Mouse (Mus musculus) Muller cell, postnatal 12 days (primary cell): ENCODE measurements at regions not wholly inside any gene's neighbourhood (a gene's known extent, or its start where the extent isn't known, plus 50 kb on each side); places are given as distances from the start of the nearest gene placed in this dataset.

Source experiments
- DNase-seq: peaks from one replicate; pipeline ENCODE4 v3.0.0-alpha.2; 2015; ENCODE audit errors: inconsistent ontology term

GRCm38 (mm10) chr8:18536059-18536458 lies 442.0 kb downstream of the Defb40 start:
- no peak for DNase-seq

GRCm38 (mm10) chr8:18528120-18528519 lies 449.9 kb downstream of the Defb40 start:
- DNase-seq: no peak

DNA sequence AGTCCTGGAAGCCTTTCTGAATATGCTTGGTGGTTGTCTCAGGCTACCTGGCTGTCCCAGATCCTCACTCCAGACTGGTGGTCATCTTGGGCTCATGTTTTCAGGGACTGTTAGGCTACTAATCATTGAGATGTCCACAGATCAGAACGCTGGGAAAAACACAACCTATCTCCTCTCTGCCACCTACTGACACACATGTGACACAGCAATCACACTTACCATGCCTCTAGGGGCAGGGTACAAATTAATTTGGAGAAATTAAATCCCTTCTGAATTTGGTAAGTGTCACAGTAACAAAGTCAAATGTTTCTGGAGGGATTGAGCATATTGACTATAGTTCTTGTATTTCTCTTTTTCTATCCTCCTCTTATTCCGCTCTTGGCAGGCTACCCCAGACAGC lies 465.6 kb downstream of the Defb40 start:
- DNase-seq: no peak

DNA sequence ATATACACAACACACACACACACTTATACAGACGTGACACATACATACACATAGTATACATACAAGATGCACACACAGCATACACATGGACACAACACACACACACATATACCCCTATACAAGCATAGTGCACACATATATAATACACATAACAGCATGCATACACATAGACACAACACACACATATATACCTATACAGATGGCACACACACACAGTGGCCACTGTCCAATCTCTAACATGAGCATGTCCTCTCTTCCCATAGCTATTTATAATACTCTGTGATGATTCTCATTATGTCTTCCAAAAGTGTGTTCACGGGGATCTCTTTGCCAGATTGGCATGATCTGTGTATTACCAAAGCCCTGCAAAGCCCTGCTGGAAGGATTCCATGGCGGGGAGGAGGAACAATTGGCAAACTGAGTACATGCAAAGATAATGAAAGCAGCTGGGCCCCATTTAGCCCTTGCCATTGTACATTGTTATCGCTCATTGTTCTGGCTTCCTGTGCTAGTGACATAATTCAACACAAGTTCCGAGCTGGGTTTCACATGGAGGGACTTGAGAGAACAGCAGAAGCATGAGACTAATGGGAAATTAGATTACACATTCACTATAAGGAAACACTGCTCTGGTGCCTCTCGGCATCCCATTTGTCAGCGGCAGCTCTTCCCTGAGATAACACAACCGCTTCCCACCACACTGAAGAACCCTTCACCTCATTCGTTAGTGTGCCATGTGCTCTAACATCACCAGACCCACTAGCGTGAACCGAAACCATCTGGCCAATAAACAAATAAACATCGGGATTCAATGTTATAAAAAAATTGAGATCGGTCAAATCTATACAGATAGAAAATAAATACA lies 471.7 kb downstream of the Defb40 start:
- DNase-seq: peak; percentile 34

DNA sequence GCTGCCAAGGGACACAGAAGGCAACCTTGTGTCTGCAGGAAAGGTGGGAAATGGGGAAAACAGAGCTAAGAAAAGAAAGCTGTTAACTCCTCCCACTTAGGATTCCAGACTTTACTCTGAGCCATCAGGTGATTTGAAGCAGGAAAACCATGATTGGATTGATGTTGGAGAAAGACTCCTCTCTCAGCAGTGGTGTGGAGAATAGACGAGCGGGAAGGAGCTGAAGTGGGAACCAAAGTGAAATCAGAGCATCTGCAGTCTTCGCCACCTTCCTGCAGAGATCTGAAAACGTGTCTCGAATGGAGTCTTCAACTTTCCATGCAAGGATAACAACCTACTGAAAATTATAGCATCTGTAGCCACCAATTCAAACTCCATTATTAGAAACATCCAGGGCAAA lies 487.4 kb downstream of the Defb40 start:
- DNase-seq: no peak

- DNase-seq: no peak
Measured at GRCm38 (mm10) chr8:18480081-18480480, 498.0 kb downstream of the Defb40 start.

DNA sequence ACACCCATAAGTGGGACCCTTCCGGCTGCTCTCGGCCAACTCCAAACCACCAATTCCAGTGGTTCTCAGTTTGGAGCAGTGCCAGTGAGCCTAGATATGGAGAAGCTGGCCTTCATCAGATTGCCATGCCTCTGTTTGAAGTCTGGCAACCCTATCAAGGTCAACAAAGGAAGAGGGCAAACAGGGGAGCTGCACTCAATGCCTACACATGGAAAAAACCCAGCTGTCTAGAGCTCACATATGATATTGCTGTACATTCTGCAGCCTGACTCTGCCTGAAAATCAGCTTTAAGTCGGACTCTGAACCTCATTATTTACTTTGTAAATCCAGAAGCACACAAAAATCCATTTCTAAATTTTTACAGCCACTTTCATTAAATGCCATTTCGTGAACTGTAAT lies 499.9 kb downstream of the Defb40 start:
- no peak for DNase-seq

DNA sequence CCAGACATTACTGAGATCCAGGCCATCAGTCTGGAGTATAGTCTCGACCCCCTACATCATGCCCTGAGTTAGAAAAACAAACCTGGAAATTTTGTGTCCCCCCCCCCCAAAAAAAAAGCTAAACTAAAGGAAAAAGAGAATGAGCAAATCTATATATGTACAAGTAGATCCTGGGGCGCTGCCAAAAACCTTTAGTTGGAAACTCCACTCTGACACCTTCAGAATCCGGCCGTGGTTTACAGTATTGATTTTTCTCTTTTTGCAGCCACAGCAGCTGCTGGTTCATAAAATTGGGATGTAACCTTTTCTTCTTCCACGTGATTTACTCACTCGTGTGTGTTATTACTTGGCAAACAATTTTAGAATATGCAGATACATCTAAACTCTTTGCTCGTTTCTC lies 510.5 kb downstream of the Defb40 start:
- no peak for DNase-seq

GRCm38 (mm10) chr8:18460609-18461008 lies 517.4 kb downstream of the Defb40 start:
- no peak for DNase-seq

GRCm38 (mm10) chr8:18457470-18457869 lies 520.6 kb downstream of the Defb40 start:
- no peak for DNase-seq

DNA sequence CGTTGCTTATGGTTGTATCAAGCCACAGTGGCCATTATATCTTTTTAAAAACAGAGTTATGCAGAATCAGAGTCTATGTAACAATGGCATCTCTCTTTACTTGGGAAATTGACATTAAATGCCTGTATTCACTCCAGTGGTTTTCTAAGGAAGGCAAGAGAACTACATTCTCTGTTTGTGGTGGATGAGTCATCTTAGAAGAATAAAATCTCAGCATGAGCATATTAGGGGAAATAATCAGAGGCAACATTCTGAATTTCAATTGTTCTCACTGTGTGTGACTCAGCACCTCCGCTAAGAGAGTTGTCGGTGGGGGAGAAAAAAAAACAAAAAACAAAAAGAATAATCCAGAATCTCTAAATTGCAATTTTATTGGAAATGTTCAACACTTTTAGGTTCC lies 529.0 kb downstream of the Defb40 start:
- peak; percentile 96 for DNase-seq

- no peak for DNase-seq
Measured at GRCm38 (mm10) chr8:18442212-18442611, 535.8 kb downstream of the Defb40 start.

- DNase-seq: peak; percentile 91
Measured at GRCm38 (mm10) chr8:18422846-18423245, 555.2 kb downstream of the Defb40 start.

DNA sequence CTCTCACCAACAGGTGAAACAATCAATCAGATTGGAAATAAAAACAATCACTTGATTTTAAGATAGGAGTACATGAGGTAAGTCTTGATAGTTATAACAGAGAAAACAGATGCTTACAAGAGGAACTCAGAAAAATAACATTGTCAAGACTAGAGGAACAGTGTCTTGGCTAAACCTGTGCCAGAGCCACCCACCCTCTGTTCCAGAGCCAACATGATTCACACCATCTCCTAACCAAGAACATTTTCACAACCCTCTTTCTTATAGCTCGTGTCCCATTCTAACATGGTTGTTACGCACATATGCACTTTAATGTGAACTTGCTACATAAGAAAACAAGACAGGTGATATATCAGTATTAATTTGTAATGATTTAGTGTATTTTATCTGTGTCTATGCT lies 565.6 kb downstream of the Defb40 start:
- DNase-seq: no peak

DNA sequence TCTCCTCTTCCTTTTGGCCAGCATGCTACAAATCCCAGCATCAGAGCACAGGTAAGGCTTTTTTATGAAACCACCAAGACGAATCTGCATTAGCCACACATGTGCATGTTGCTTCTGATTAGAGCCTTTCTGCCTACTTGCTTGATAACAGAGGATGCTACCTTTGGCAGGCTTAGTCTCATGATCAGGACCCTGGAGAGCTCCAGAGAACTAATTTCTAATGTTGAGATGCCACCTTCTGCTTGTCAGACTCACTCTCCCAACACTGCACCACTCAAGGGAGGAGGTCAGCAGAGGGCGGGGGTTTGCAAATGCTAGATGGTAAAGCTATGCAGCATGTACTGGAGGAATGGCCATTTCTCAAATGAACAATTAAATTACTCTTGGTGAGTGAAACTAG lies 571.6 kb downstream of the Defb40 start:
- peak; percentile 16 for DNase-seq

- DNase-seq: no peak
Measured at GRCm38 (mm10) chr8:18388353-18388752, 589.7 kb downstream of the Defb40 start.

DNA sequence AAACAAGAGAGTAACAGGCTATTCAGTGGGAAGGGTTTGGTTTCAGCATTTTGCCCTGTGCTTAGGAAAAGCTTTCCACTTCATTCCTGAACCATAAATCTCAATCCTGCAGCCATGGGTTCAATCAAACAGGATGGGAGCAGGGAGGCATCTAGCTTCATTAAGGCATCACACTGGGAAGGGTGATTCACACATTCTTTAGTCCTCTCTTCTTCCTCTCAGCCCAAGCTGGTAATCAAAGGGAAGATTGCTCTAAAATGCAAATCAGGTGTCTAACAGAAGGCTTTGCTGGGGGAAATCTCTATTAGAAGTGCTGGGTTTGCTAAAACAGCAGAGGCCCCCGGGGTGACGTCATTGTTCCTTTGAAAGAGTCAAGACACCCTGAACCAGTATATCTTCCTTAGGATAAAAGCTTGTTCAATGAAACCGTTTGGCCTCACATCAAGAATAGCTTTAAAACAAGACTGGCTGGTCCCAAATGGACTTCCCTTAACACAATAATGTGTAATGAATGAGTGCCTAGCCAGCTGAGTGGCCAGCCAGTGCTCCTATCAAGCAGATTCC lies 596.4 kb downstream of the Defb40 start:
- DNase-seq: peak; percentile 39

DNA sequence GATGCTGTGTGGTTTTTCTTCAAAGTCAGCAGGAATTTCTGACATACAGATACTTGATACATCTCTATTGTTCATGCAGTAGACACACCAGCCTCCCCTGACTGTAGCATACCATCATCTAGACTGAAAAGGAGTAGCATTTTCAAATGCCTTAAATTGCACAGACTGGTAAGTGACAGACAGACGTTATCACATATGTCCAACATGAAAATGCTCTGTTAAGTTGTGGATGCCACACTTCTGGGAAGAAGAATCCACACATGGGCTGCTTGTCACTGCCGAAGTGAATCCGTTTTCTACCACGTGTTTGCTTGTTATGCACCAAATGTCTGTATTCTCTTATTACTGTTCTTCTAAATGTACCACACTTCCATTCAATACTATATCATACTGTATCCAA lies 629.3 kb downstream of the Defb40 start:
- DNase-seq: no peak

- DNase-seq: no peak
Measured at GRCm38 (mm10) chr8:18346248-18346647, 631.8 kb downstream of the Defb40 start.

GRCm38 (mm10) chr8:18345322-18345721 lies 632.7 kb downstream of the Defb40 start:
- peak; percentile 21 for DNase-seq

GRCm38 (mm10) chr8:18344838-18345237 lies 633.2 kb downstream of the Defb40 start:
- DNase-seq: no peak

DNA sequence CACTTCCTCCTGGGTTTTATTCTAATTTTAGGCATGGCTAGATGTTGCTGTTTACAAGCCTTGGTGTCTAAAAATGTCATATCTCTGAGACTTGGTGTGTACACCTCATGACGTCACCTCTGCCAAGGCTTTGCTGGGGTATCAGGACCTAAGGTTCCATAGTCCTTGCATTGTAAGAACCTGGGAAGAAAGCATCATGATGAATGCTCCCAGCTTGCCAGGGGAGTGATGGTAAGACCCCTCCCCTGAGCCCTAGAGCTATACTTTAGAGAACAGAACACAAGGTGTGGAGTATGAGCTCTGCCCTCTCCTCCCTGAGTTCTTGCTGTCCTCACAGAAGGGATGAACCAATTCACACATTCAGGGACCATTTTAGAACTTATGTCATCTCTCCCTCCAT lies 642.5 kb downstream of the Defb40 start:
- no peak for DNase-seq

DNA sequence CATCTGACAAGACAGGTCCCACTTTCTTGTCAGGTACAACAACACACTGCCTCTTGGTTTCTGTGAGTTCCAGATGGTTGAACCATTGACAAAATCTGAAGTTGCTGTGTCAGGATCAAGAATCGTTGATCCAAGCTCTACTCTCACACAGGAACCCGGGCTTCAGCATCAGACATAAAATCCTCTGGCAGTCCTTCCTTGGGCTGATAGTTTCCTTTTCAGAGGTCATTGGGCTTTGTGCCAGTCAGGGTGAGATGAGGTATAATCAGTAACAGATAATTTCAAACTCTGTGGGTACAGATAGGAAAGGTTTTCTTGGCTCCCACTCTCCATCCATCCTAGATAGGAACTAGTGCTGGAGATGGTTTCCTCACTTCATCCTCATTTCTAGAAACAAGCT lies 649.5 kb downstream of the Defb40 start:
- no peak for DNase-seq
